Mouse (Mus musculus): ENCODE results near the gene E2f7. TPM values are rescaled to one million over a fixed set of nuclear protein-coding genes. Genes with fewer than 3 reads are reported as not detected.
A peak's percentile ranks its signal among the peaks of the same experiment; 100 is the strongest.

The E2f7 gene
- total RNA-seq, 2 experiments from 2014 or later, result 8.9 to 12.1 TPM

GRCm38 (mm10) chr10:110769538-110769937 lies 24.3 kb downstream of the E2f7 start:
- no peak for ATAC-seq (replicated peaks; ENCODE audit: low FRiP score, poor library complexity, severe bottlenecking)

- no peak for ATAC-seq (replicated peaks; ENCODE audit: low FRiP score, poor library complexity, severe bottlenecking)
Observed at GRCm38 (mm10) chr10:110773201-110773600, 28.0 kb downstream of the E2f7 start.

GRCm38 (mm10) chr10:110773878-110774277 lies 28.6 kb downstream of the E2f7 start:
- ATAC-seq (replicated peaks; ENCODE audit: low FRiP score, poor library complexity, severe bottlenecking), result no peak

- ATAC-seq (replicated peaks; ENCODE audit: low FRiP score, poor library complexity, severe bottlenecking), result 0 out of 2 replicates have a peak, but pooled peaks have one; percentile 13
Observed at GRCm38 (mm10) chr10:110781772-110782171, 36.5 kb downstream of the E2f7 start.

GRCm38 (mm10) chr10:110782655-110783054 lies 37.4 kb downstream of the E2f7 start:
- no peak for ATAC-seq (replicated peaks; ENCODE audit: low FRiP score, poor library complexity, severe bottlenecking)

- no peak for ATAC-seq (replicated peaks; ENCODE audit: low FRiP score, poor library complexity, severe bottlenecking)
Observed at GRCm38 (mm10) chr10:110788049-110788752, 43.0 kb downstream of the E2f7 start.

GRCm38 (mm10) chr10:110789683-110790082 lies 44.4 kb downstream of the E2f7 start:
- ATAC-seq (replicated peaks; ENCODE audit: low FRiP score, poor library complexity, severe bottlenecking), result no peak

GRCm38 (mm10) chr10:110793150-110793787 lies 48.0 kb downstream of the E2f7 start:
- no peak for ATAC-seq (replicated peaks; ENCODE audit: low FRiP score, poor library complexity, severe bottlenecking)

- ATAC-seq (replicated peaks; ENCODE audit: low FRiP score, poor library complexity, severe bottlenecking), result peak; percentile 65; the same call in 1 of the 2 replicates
Observed at GRCm38 (mm10) chr10:110794564-110795205, 49.4 kb downstream of the E2f7 start.

GRCm38 (mm10) chr10:110795206-110795796 lies 50.1 kb downstream of the E2f7 start:
- no peak for ATAC-seq (replicated peaks; ENCODE audit: low FRiP score, poor library complexity, severe bottlenecking)

GRCm38 (mm10) chr10:110801296-110801695 lies 56.1 kb downstream of the E2f7 start:
- ATAC-seq (replicated peaks; ENCODE audit: low FRiP score, poor library complexity, severe bottlenecking), result no peak

GRCm38 (mm10) chr10:110804279-110805024 lies 59.2 kb downstream of the E2f7 start:
- no peak for ATAC-seq (replicated peaks; ENCODE audit: low FRiP score, poor library complexity, severe bottlenecking)

- no peak for ATAC-seq (replicated peaks; ENCODE audit: low FRiP score, poor library complexity, severe bottlenecking)
Observed at GRCm38 (mm10) chr10:110805025-110805740, 59.9 kb downstream of the E2f7 start.

- no peak for ATAC-seq (replicated peaks; ENCODE audit: low FRiP score, poor library complexity, severe bottlenecking)
Observed at GRCm38 (mm10) chr10:110806471-110806870, 61.2 kb downstream of the E2f7 start.

- no peak for ATAC-seq (replicated peaks; ENCODE audit: low FRiP score, poor library complexity, severe bottlenecking)
Observed at GRCm38 (mm10) chr10:110810528-110810927, 65.3 kb downstream of the E2f7 start.

GRCm38 (mm10) chr10:110811209-110811861 lies 66.1 kb downstream of the E2f7 start:
- no peak for ATAC-seq (replicated peaks; ENCODE audit: low FRiP score, poor library complexity, severe bottlenecking)

- no peak for ATAC-seq (replicated peaks; ENCODE audit: low FRiP score, poor library complexity, severe bottlenecking)
Observed at GRCm38 (mm10) chr10:110811862-110812225, 66.6 kb downstream of the E2f7 start.

GRCm38 (mm10) chr10:110821139-110821538 lies 75.9 kb downstream of the E2f7 start:
- ATAC-seq (replicated peaks; ENCODE audit: low FRiP score, poor library complexity, severe bottlenecking), result no peak

- ATAC-seq (replicated peaks; ENCODE audit: low FRiP score, poor library complexity, severe bottlenecking), result no peak
Observed at GRCm38 (mm10) chr10:110821692-110822091, 76.5 kb downstream of the E2f7 start.

All from erythroblast, adult 5-6 weeks (primary cell).